Mouse (Mus musculus) gastrocnemius, adult 2 months (tissue): ENCODE measurements around the gene Upp2. TPM values are rescaled to one million over a fixed set of nuclear protein-coding genes. Genes with fewer than 3 reads are reported as not detected.

ENCODE experiments used
- DNase-seq: peaks from one replicate; pipeline ENCODE4 v3.0.0; 2022
- H3K27ac ChIP-seq: fragments of 200-600 bp; 2 replicates; pipeline ENCODE4 v1.8.1; 2022; ENCODE audit warnings: mild to moderate bottlenecking
- H3K4me3 ChIP-seq: fragments of 200-600 bp; 2 replicates; pipeline ENCODE4 v1.8.1; 2022; ENCODE audit warnings: mild to moderate bottlenecking, moderate library complexity
- CTCF ChIP-seq: fragments of 200-600 bp; IDR thresholded peaks from 2 replicates; pipeline ENCODE4 v1.8.1; 2022; ENCODE audit warnings: antibody characterized with exemption, mild to moderate bottlenecking, moderate library complexity
- intact Hi-C: fragments of 180-260 bp; cut with DNase I; formaldehyde crosslinking; loops from one replicate; pipeline ENCODE4 v1.15.1; 2025
- total RNA-seq, 2 experiments: library from RNA; stranded (reverse); gene quantifications; 2 replicates each; pipeline ENCODE4 v1.2.3; 2021

The Upp2 gene
- total RNA-seq, 2 experiments from 2014 or later: 2.0 to 2.4 TPM

DNA sequence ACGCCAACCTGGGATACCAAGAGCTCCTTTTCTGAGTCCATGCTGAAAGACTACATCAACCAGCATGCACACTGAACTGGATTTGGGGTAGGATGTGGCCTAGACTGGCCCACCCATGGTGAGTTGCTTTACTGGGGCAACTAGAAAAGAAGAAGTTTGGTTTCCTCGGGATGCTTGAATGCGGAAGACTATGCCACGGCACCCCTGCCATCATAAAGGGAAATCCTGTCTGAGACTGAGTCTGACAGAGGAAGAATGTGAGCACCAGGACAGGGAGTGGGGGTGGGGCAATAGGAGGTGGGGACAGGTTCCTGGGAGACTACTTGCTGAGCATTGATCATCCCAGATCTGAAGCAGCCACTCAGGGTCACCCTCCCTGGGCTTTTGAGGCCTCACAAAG lies 32.7 kb upstream of the Upp2 start:
- no peak for TF ChIP-seq CTCF
- intact Hi-C loops: loop anchor here (5.0 kb wide), 1 partner anchor 42 kb away; no protein-coding TSS in a partner anchor
- no peak for DNase-seq
- Histone ChIP-seq H3K27ac (peak overlapping the region; percentile 88), H3K4me3 (no peak overlapping the region)

DNA sequence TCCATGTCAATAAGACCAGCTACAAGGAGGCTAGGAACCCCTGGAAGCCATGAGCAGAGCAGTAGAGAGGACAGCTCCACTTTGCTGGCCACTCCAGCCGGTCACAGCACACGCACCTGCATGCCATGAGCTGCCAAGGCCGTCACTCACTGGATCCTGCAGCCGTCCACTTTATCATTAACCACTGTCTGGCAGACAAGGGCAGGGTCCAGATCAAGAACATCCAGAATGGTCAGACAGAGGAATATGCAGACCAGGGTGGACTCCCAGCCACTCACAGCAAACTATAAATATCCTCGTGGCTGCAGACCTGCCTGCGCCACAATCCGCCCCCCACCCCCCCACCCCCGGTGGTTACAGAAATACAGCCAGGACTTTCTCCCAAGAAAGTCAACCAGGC lies 31.9 kb upstream of the Upp2 start:
- Histone ChIP-seq H3K4me3 (peak overlapping the region; percentile 35), H3K27ac (peak overlapping the region; percentile 75)
- peak; percentile 43 for DNase-seq
- intact Hi-C loops: no loop called here
- TF ChIP-seq CTCF: no peak

DNA sequence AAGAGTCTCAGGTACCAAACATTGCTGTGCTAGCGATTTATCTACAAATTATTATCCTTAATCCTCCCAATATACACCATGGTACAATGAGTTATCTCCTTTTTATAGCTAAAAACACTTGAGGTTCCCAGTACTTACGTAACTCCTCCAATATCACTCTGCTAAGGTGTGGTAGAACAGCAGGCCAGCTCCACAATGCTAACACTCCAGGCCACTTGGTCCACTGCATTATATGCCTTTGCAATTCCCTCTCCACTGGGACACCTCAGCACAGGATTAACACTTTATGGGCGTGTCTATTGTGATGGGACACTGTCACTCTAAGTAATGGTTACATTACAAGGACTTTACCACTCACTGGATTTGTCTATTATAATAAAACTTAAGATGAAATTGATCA lies 30.3 kb upstream of the Upp2 start:
- intact Hi-C loops: no loop called here

DNA sequence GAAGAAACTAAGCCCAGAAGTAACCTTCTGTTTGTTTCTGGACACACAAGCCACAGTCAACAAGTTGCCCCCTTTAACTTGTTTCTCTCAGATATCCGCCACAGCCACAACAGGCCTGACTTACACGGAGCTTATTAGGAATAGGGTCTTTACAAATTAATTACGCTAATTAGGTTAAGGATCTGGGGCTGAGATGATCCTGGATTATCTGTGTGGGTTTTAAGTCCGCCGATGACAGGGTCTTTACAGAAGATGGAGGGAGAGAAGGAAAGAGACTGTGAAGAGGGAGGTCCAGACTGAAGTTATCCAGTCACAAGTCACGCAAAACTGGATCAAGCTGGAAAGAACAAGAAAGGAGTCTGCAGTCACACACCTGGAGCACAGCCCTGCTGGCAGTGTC lies 28.9 kb upstream of the Upp2 start:
- TF ChIP-seq CTCF: no peak

More for the DNA sequence above, 30.3 kb upstream of the Upp2 start:
- H3K4me3 ChIP-seq: no peak overlapping the region
- DNase-seq: no peak
- TF ChIP-seq CTCF: no peak
- 0 out of 2 replicates have a peak overlapping the region, but pooled peaks have one; percentile 1 for H3K27ac ChIP-seq

DNA sequence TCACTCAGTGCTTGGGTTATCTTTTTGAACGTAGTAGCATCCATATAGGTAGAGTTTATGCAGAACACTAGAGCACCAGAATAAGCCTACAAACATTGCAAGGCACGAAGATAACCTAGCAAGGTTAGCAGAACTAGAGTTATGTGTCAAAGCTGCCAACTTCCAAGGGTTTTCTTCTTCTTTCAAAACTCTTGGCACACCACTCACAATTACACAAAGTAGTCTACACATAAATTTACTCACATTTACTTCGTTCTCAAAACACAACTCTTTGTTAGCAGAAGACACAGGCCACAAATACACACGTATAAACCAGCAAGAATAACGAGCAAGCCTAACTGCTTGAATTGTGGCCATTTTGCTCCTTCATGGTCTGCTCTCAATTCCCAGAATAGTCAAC lies 23.8 kb upstream of the Upp2 start:
- no peak for DNase-seq
- no peak overlapping the region; the same call in 1 of the 2 replicates for H3K27ac ChIP-seq
- intact Hi-C loops: no loop called here
- TF ChIP-seq CTCF: no peak
- no peak overlapping the region for H3K4me3 ChIP-seq

More for the DNA sequence above, 28.9 kb upstream of the Upp2 start:
- no peak for DNase-seq
- Histone ChIP-seq H3K27ac (no peak overlapping the region), H3K4me3 (no peak overlapping the region)
- intact Hi-C loops: no loop called here

DNA sequence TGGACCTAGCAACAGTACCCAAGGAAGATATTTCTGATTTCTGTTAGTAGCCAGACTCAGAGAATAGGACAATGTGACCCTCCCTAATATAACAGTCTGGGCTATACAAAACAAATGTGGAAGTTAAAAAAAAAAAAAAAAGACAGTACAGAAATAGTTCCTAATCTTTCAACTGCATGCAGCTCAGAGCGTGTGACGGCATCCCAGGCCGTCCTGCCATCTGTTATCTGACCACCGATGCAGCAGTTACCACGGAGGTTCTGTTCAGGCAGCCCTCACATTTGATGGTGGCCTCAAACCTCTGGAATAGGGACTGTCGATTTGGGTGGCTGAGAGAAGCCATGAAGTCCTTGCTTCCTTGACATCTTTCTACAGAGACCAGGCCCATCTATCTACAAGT lies 22.7 kb upstream of the Upp2 start:
- no peak for DNase-seq
- TF ChIP-seq CTCF: no peak
- Histone ChIP-seq H3K4me3 (no peak overlapping the region), H3K27ac (no peak overlapping the region)
- intact Hi-C loops: no loop called here

DNA sequence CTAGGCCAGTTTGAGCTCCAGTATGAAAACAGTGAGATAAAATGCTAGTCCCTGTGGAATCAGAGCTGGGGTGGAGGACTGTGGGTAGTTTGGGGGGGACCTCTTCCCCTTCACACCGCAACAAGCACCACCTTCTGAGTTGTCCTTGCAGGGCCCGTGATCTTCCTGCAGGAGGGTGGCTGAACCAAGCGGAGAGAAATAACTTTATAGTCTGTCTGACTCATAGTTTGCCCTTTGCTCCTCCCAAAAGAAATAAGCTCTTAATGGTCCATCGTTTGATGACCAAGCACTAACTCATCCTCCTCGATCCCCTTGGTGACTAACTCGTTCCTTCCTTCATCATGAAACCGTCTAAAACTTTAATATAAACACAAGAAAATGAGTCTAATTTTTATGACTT lies 20.8 kb upstream of the Upp2 start:
- DNase-seq: no peak
- intact Hi-C loops: no loop called here
- TF ChIP-seq CTCF: no peak
- H3K27ac ChIP-seq: no peak overlapping the region
- H3K4me3 ChIP-seq: no peak overlapping the region

DNA sequence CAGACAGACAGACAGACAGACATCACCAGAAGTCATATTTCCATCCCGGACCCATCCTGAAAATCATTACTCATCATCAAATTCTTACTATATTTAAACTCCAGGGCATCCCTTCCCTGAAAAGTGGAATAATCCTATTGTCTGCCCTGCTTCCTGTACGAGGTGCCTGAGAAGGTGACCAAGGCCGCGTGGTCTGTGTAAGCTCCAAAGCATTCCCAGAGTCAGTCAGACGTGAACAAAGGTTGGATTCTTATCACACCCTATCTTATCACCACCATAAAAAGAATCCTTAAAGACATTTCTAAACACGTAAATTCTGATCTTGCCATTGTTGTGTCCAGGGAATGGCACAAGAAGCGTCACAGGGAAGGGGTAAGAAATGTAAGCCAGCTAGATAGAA lies 18.2 kb upstream of the Upp2 start:
- H3K27ac ChIP-seq: no peak overlapping the region
- TF ChIP-seq CTCF: no peak
- DNase-seq: no peak
- H3K4me3 ChIP-seq: no peak overlapping the region
- intact Hi-C loops: no loop called here

DNA sequence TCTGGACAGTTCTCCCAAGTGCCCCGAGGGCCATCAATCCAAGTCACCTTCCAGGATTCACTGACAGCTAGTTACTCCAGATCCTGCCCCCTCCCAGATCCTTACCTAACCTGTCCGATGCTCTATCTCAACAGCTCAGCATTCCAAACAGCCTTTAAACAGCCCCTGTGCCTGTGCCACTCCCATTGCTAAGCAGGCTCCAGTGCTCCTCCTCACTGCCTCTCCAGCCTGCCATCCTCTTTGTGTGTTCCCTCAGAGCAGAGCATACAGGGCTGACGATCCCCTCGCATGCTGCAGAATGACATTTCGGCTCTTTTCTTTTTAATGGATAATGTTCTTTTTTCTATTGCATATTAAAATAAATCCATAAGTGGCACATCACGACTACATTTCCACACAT lies 17.1 kb upstream of the Upp2 start:
- Histone ChIP-seq H3K4me3 (no peak overlapping the region), H3K27ac (no peak overlapping the region)
- DNase-seq: no peak
- intact Hi-C loops: no loop called here
- no peak for TF ChIP-seq CTCF

DNA sequence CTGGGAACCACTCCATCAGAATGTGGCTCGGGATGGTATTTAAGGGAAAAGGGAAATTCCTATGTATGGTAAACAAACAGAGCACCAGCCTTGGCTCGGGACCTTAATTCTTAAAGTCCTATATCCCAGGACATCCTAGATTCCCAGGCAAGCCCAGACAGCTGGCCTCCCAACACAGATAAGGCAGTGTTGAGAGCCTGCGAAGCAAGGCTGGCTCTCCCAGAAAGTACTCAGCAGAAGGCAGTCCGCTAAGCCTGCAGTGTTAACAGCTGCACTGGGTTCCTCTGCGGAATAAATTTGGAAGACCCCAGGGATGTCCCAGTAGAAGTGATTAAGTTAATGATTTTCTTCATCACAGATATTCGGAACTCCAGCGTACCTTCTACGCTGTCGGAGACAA lies 16.6 kb upstream of the Upp2 start:
- intact Hi-C loops: no loop called here
- Histone ChIP-seq H3K27ac (no peak overlapping the region), H3K4me3 (no peak overlapping the region)
- TF ChIP-seq CTCF: no peak
- DNase-seq: no peak

DNA sequence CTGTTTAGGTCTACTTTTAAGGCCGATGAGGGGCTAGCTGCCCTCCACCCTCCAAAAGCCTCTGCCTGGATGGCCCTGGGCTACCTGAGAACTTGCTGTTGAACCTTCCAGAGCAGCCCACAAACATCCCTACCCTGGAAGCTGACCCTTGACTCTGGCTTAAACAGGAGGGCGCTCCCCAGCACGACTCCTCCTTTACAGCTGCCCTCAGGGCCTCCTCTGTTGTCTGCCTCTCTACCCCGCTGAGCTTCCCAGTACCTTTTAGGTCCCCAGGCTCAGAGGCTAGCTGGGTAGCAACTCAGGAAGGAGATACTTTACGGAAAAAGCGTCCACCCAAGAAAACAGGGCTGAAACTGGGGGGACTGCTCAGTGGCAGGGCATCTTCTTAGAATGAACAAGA lies 15.2 kb upstream of the Upp2 start:
- Histone ChIP-seq H3K27ac (no peak overlapping the region), H3K4me3 (no peak overlapping the region)
- no peak for TF ChIP-seq CTCF
- intact Hi-C loops: no loop called here
- DNase-seq: no peak

DNA sequence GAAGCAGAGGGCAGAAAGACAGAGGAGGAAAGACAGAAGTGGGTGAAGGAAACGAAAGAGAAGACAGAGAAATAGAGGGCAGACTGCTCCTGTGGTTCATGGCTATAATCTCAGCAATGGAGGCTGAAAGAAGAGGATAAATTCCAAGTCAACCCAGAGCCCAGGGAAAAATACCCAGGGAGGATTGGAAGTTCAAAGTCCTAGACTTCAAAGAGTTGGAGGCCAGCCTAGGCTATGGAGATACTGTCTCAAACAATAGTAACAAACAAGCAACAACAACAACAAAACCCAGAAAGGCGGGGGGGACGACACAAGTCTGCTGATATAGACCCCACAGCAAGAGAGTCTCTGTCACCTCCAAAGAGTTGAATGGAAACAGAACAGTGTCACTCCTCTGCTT lies 14.8 kb upstream of the Upp2 start:
- H3K4me3 ChIP-seq: no peak overlapping the region
- DNase-seq: no peak
- intact Hi-C loops: no loop called here
- H3K27ac ChIP-seq: no peak overlapping the region
- TF ChIP-seq CTCF: no peak

DNA sequence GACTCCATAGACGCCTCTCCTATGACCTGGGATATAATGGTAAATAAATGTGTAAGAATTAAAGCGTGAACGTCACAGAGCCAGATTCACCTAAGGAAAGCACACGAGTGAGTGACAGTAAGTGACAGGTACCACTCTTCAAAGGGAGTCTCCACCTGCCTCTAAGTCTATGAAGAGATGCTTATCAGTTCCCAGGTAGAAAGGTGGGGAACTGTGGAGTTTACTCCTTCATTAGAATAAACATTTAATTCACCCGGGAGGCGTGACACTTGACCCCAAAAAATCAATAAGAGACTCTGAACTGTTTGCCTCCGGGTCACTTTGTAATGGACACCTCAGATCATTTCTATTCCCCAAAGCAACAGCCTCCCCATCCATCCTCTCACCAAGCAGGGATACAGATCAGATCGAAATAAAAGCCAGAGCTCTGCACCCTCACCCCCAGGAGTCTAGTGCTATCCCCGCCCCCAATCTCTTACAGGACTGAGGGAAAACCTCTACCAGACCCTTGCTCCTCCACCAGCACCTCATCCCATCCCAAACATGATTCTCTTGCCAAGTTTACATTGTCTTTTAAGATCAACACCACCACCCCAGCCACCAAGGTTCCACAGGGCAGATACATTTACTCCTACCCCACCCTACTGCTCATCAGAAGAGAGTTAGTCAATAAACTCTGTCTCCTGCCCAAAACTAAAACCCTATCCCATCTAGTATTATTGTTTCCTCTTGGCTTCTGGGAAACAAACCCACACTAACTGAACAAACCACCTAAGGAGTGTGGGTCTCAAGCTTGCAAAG lies 9.9 kb upstream of the Upp2 start:
- no peak for TF ChIP-seq CTCF
- intact Hi-C loops: no loop called here
- DNase-seq: no peak

DNA sequence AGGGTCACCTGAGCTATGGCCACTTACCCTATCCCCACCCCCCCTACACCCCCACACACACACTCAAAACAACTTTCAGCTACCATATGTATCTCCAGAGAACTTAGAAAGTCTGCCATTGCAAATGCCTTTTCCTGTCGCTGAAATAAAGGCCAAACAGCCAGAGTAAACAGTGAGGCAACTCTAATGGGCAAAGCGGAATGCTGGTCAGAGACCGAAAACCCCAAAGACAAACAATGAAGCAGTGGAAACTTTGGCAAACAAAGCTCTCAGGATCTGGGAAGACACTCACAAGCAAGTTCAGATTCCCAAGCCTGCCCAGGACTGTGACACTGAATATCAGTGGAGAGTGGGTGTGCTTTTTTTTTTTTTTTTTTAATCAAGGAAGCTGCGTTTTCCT lies 5.0 kb upstream of the Upp2 start:
- no peak for TF ChIP-seq CTCF
- Histone ChIP-seq H3K4me3 (no peak overlapping the region), H3K27ac (peak overlapping the region; percentile 53)
- no peak for DNase-seq
- intact Hi-C loops: no loop called here

More for the DNA sequence above, 9.9 kb upstream of the Upp2 start:
- no peak overlapping the region for H3K27ac ChIP-seq
- H3K4me3 ChIP-seq: no peak overlapping the region
